Mouse (Mus musculus) cortical plate, adult 2 months (tissue): ENCODE data around the gene Top2a.

ENCODE experiments used
- CTCF ChIP-seq: fragments of 200-500 bp; IDR thresholded peaks from 2 replicates; pipeline ENCODE4 v1.5.1; 2011; ENCODE audit warnings: mild to moderate bottlenecking, control low read depth, low read length; ENCODE audit not compliant: insufficient read depth; ENCODE audit errors: extremely low read depth
- POLR2A ChIP-seq: fragments of 200-500 bp; IDR thresholded peaks from 2 replicates; pipeline ENCODE4 v1.6.1; 2011; ENCODE audit warnings: mild to moderate bottlenecking, low read length, control low read depth; ENCODE audit not compliant: insufficient read depth; ENCODE audit errors: extremely low read depth

DNA sequence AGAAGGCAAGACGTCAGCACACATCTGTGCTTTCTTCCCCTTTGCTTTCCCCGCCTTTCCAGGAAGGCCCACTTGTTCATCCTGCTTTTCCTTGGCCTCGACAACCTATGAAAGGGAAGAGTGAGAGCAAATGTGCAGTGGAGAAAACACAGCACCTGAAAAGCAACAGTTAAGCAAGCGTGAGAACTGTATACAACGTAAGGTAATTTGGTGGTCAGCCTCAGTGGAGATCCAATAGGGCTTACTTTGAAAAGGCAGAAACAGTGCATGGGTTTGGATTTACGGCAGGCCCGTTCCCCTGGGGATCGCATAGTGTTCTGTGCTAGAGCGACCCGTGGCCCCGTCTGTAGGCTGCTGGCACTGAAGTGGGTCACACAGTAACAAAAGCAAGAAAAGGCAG, 24.7 kb downstream of the Top2a start:
- TF ChIP-seq POLR2A (no peak), CTCF (no peak)
